Mouse (Mus musculus): ENCODE data around the gene Gm20379.

Gm20379 gene

GRCm38 (mm10) chr13:92332103-92332879 is 26.5 kb downstream of the Gm20379 start:
- in situ Hi-C loops (cut with MseI, MboI), result loop anchor here (10.0 kb wide), 1 partner anchor 427 kb away; no protein-coding TSS in a partner anchor

GRCm38 (mm10) chr13:92336857-92337256 is 31.1 kb downstream of the Gm20379 start:
- in situ Hi-C loops (cut with MseI, MboI), result loop anchor here (10.0 kb wide), 1 partner anchor 432 kb away; no protein-coding TSS in a partner anchor

- in situ Hi-C loops (cut with MseI, MboI), result loop anchor here (10.0 kb wide), 1 partner anchor 433 kb away; no protein-coding TSS in a partner anchor
Observed at GRCm38 (mm10) chr13:92337773-92338462, 32.1 kb downstream of the Gm20379 start.

- in situ Hi-C loops (cut with MseI, MboI), result loop anchor here (10.0 kb wide), 1 partner anchor 435 kb away; no protein-coding TSS in a partner anchor
Observed at GRCm38 (mm10) chr13:92339787-92340186, 34.0 kb downstream of the Gm20379 start.

- in situ Hi-C loops (cut with MseI, MboI), result no loop called here
Observed at GRCm38 (mm10) chr13:92344033-92344432, 38.3 kb downstream of the Gm20379 start.

- in situ Hi-C loops (cut with MseI, MboI), result no loop called here
Observed at GRCm38 (mm10) chr13:92346338-92346737, 40.6 kb downstream of the Gm20379 start.

GRCm38 (mm10) chr13:92351100-92351499 is 45.3 kb downstream of the Gm20379 start:
- in situ Hi-C loops (cut with MseI, MboI), result no loop called here

GRCm38 (mm10) chr13:92353956-92354355 is 48.2 kb downstream of the Gm20379 start:
- in situ Hi-C loops (cut with MseI, MboI), result no loop called here

- in situ Hi-C loops (cut with MseI, MboI), result no loop called here
Observed at GRCm38 (mm10) chr13:92354456-92355271, 48.9 kb downstream of the Gm20379 start, which contains the start of the genes Dhfr and Msh3. Gene Dhfr (plus strand): TSS chr13:92354726. Gene Msh3 (minus strand): TSS chr13:92355003.

GRCm38 (mm10) chr13:92355272-92355643 is 49.5 kb downstream of the Gm20379 start:
- in situ Hi-C loops (cut with MseI, MboI), result no loop called here

GRCm38 (mm10) chr13:92356376-92356775 is 50.6 kb downstream of the Gm20379 start:
- in situ Hi-C loops (cut with MseI, MboI), result no loop called here

All from mouse trophoblast stem cell (cell line).